Comparison of ENCODE assay signal across 12 mouse cellular contexts in the genomic region with DNA sequence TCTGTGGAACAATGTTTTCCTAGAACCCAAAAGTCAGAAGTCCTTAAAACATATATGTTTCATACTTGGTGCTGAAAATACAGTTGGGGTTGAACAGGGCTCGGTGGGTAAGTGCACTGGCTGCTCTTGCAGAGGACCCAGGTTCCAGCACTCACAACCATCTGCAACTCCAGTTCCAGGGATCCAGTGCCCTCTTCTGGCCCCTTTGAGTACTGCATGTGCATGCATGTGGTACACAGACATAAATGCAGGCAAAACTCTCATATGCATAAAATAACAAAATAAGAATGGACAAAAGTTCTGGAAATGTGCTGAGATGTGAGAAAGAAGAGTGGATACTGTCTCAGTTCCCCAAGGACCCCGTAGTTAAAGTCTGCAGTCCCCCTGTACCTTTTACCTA.
DNase-seq lines count a peak whose midpoint lies in the region; ATAC-seq and TF ChIP-seq lines count a peak whose summit lies in the region.
"Had no signal": no experiment of that assay in that cellular context is flagged by ENCODE, and none has a peak within 500 bp of the region (broad histone marks: within the 10 kb centered on the region; RNA-seq: fewer than 3 reads in every experiment).

No protein-coding gene starts in this region.

- H3K9me3 ChIP-seq in stomach, postnatal 0 days (ENCODE audit: control insufficient read depth, low read length) = no peaks in the 10 kb centered on the region
- H3K9me3 ChIP-seq: heart, embryonic 10.5 days; lung, embryonic 15.5 days had no signal

- WGBS in kidney, adult 2 months = 84% methylated on average over 2 of the region's 2 CpGs
- 79% methylated on average over 2 of the region's 2 CpGs for WGBS in stomach, postnatal 0 days

- no peak overlapping the region for H3K4me3 ChIP-seq in kidney, adult 2 months (ENCODE audit: insufficient read depth, low read depth, low read length)
- H3K4me3 ChIP-seq in stomach, postnatal 0 days (ENCODE audit: low read depth, low read length) = no peak overlapping the region
- H3K4me3 ChIP-seq: heart, embryonic 10.5 days; lung, embryonic 15.5 days had no signal

- DNase-seq in kidney, adult 2 months = no peak
- no peak for DNase-seq in kidney, postnatal 14 days
- DNase-seq in thymus, postnatal 25 days = peak; percentile 6
- DNase-seq in thymus, postnatal 0 days (ENCODE audit: low spot score) = no peak
- DNase-seq in ZHBTc4 (ENCODE audit: low read depth, low spot score) = peak; percentile 77
- no peak for DNase-seq in stomach, postnatal 0 days (ENCODE audit: low spot score)
- DNase-seq in frontal cortex, postnatal 36 days (ENCODE audit: low spot score in 2 of 2) = no peak
- DNase-seq: layer of hippocampus, adult 9-11 months; right cerebral cortex, adult 18-20 months had no signal

- peak; percentile 38 for TF ChIP-seq CTCF in kidney, adult 2 months (conservative IDR thresholded peaks at IDR 0.05; ENCODE audit: insufficient read depth, insufficient read length, low read depth, low read length)
- peak; percentile 47 for TF ChIP-seq CTCF in stomach, postnatal 0 days (IDR thresholded peaks at IDR 0.05; ENCODE audit: low read depth)

- no peaks in the 10 kb centered on the region for H3K4me1 ChIP-seq in kidney, adult 2 months (ENCODE audit: control insufficient read depth, insufficient read depth, low read length)
- H3K4me1 ChIP-seq in stomach, postnatal 0 days (replicated peaks; ENCODE audit: control insufficient read depth, insufficient read depth) = no peaks in the 10 kb centered on the region
- H3K4me1 ChIP-seq: lung, embryonic 15.5 days had no signal

- no peak for TF ChIP-seq EP300 in stomach, postnatal 0 days (optimal IDR thresholded peaks at IDR 0.05)

- no peak for TF ChIP-seq POLR2A in kidney, adult 2 months (IDR thresholded peaks at IDR 0.05; ENCODE audit: low read depth, low read length)

- no peaks in the 10 kb centered on the region for H3K27me3 ChIP-seq in kidney, adult 2 months (replicated peaks; ENCODE audit: control insufficient read depth, insufficient read depth, low read length)
- H3K27me3 ChIP-seq in stomach, postnatal 0 days (ENCODE audit: control insufficient read depth, insufficient read depth, low read length) = no peaks in the 10 kb centered on the region
- H3K27me3 ChIP-seq: lung, embryonic 15.5 days had no signal

- H3K9ac ChIP-seq in stomach, postnatal 0 days (ENCODE audit: low read length) = no peak overlapping the region
- H3K9ac ChIP-seq: lung, embryonic 15.5 days had no signal

- H3K27ac ChIP-seq in kidney, adult 2 months (ENCODE audit: insufficient read depth, low read depth, low read length) = no peak overlapping the region
- no peak overlapping the region for H3K27ac ChIP-seq in stomach, postnatal 0 days (replicated peaks)
- H3K27ac ChIP-seq: heart, embryonic 10.5 days; lung, embryonic 15.5 days had no signal

- no peak for ATAC-seq in stomach, postnatal 0 days (ENCODE audit: low FRiP score, low TSS enrichment)
- ATAC-seq: activated CD4-positive, CD25-positive, alpha-beta regulatory T cell, adult 4 months had no signal

- no peaks in the 10 kb centered on the region for H3K36me3 ChIP-seq in kidney, adult 2 months (ENCODE audit: control insufficient read depth, insufficient read depth, low read length)
- H3K36me3 ChIP-seq in stomach, postnatal 0 days (ENCODE audit: control insufficient read depth, insufficient read depth, low read length) = no peaks in the 10 kb centered on the region
- H3K36me3 ChIP-seq: heart, embryonic 10.5 days; lung, embryonic 15.5 days had no signal

- no peak overlapping the region for H3K4me2 ChIP-seq in stomach, postnatal 0 days (replicated peaks; ENCODE audit: low read depth)
- H3K4me2 ChIP-seq: lung, embryonic 15.5 days had no signal

Comparison
In these comparisons a context has a peak if more than half of its experiments do, and no peak if none do; other contexts are left out.
1. DNase-seq: peak in thymus, postnatal 25 days (single experiment) and ZHBTc4 (single experiment); none in kidney, adult 2 months (single experiment), kidney, postnatal 14 days (single experiment), thymus, postnatal 0 days (single experiment), stomach, postnatal 0 days (single experiment) and frontal cortex, postnatal 36 days (0 of 2).